Mouse (Mus musculus) testis, adult 2 months (tissue): ENCODE measurements around the gene Amph. TPM values are rescaled to one million over a fixed set of nuclear protein-coding genes. Genes with fewer than 3 reads are reported as not detected.

ENCODE experiments used
- H3K27ac ChIP-seq: fragments of 200-500 bp; 2 replicates; pipeline ENCODE4 v1.5.1; 2012; ENCODE audit warnings: low read depth, low read length; ENCODE audit not compliant: control insufficient read depth, insufficient read depth
- H3K27me3 ChIP-seq: fragments of 200-500 bp; 2 replicates; pipeline ENCODE4 v1.6.1; 2012; ENCODE audit warnings: mild to moderate bottlenecking, low read length, moderate library complexity; ENCODE audit not compliant: control insufficient read depth, insufficient read depth
- H3K36me3 ChIP-seq: fragments of 200-500 bp; 2 replicates; pipeline ENCODE4 v1.6.1; 2012; ENCODE audit warnings: mild to moderate bottlenecking, low read length; ENCODE audit not compliant: control insufficient read depth, insufficient read depth
- H3K4me1 ChIP-seq: fragments of 200-500 bp; 2 replicates; pipeline ENCODE4 v1.6.1; 2012; ENCODE audit warnings: low read length; ENCODE audit not compliant: control insufficient read depth, insufficient read depth
- H3K4me3 ChIP-seq: fragments of 200-500 bp; 2 replicates; pipeline ENCODE4 v1.5.1; 2012; ENCODE audit warnings: low read depth, mild to moderate bottlenecking, low read length, moderate library complexity, mixed read lengths; ENCODE audit not compliant: control insufficient read depth
- CTCF ChIP-seq: fragments of 200-500 bp; IDR thresholded peaks from 2 replicates; pipeline ENCODE4 v1.5.1; 2012; ENCODE audit warnings: low read depth, mild to moderate bottlenecking, inconsistent platforms, low read length, moderate library complexity; ENCODE audit not compliant: control insufficient read depth, insufficient read depth, insufficient replicate concordance
- POLR2A ChIP-seq: fragments of 200-500 bp; IDR thresholded peaks from 2 replicates; pipeline ENCODE4 v1.6.1; 2012; ENCODE audit warnings: low read depth, mild to moderate bottlenecking, inconsistent platforms, low read length, moderate library complexity; ENCODE audit not compliant: control insufficient read depth
- polyA plus RNA-seq: library from polyadenylated mRNA; depleted of rRNA; stranded (reverse); fragments of >200 nt; gene quantifications from 2 replicates; pipeline ENCODE4 v1.2.3, GENCODE M21; 2012

Gene Amph
- polyA plus RNA-seq, 1 experiment = 5.8 TPM

DNA sequence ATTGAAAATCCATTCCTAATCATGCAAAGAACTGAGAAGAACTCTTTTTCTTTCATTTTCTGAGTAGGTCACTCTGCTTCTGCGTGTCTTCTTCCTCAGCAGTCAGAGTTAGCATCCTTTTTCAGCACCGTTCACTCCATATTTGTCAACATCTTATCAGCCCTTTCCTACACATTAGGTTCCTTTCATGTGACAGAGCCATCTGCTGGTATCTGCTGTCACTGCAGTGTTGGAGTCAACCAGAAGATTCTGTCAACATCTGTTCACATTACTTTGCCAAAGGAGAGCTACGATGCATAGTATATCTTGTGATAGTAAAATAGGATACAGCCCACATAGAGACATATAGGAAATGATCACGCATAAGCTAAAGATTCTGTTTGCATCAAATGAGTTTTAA is 185.8 kb downstream of the Amph start:
- TF ChIP-seq CTCF (no peak), POLR2A (no peak)
- H3K36me3 ChIP-seq = no peaks in the 10 kb centered on the region

DNA sequence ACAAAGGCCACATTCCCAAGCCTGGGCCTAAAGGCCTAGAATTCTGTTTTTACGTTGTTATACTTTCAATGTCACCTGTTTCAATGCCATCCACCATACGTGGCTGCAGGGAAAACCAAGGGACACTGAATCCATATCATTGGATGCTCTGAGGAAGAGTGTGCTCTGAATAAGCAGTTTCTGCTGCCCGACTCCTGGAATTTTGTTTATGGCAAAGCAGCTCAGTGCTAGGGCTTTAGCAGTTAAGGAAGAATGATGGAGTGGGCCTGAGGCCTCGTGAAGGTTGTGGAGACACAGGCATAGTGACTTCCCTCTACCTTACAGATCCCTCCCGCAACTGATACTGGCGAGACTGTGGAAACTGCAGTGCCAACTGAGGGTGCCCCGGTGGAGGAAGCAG is 189.2 kb downstream of the Amph start:
- Histone ChIP-seq H3K4me1 (no peaks in the 10 kb centered on the region), H3K4me3 (no peak overlapping the region), H3K36me3 (no peaks in the 10 kb centered on the region), H3K27me3 (no peaks in the 10 kb centered on the region), H3K27ac (no peak overlapping the region)
- TF ChIP-seq POLR2A (no peak), CTCF (no peak)

More for the DNA sequence above, 185.8 kb downstream of the Amph start:
- H3K4me1 ChIP-seq = no peaks in the 10 kb centered on the region
- no peak overlapping the region for H3K4me3 ChIP-seq
- no peaks in the 10 kb centered on the region for H3K27me3 ChIP-seq
- no peak overlapping the region for H3K27ac ChIP-seq

DNA sequence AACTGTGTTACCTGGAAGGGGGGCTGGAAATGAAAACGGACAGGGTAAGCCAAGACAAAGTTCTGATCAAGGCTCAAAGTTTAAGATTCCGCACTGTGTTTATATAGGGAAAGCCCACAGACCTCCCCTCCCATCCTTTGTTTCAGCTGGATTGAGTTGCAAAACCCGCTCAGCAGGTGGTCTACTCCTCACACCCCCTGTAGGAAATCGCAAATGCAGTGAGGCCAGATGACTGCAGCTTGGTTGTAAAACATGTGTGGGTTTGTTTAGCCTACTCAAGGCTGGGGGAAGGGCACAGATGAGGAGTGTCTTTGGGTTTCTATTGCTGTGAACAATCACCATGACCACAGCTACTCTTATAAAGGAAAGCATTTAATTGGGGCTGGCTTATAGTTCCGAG is 189.9 kb downstream of the Amph start:
- no peak overlapping the region for H3K27ac ChIP-seq
- no peaks in the 10 kb centered on the region for H3K4me1 ChIP-seq
- TF ChIP-seq CTCF (no peak), POLR2A (no peak)
- no peak overlapping the region for H3K4me3 ChIP-seq
- H3K27me3 ChIP-seq = no peaks in the 10 kb centered on the region
- no peaks in the 10 kb centered on the region for H3K36me3 ChIP-seq

GRCm38 (mm10) chr13:19138550-19138949 is 190.5 kb downstream of the Amph start:
- no peaks in the 10 kb centered on the region for H3K36me3 ChIP-seq
- H3K4me1 ChIP-seq = no peaks in the 10 kb centered on the region
- TF ChIP-seq CTCF = no peak
- no peak for TF ChIP-seq POLR2A
- no peaks in the 10 kb centered on the region for H3K27me3 ChIP-seq
- H3K4me3 ChIP-seq = no peak overlapping the region
- H3K27ac ChIP-seq = no peak overlapping the region

DNA sequence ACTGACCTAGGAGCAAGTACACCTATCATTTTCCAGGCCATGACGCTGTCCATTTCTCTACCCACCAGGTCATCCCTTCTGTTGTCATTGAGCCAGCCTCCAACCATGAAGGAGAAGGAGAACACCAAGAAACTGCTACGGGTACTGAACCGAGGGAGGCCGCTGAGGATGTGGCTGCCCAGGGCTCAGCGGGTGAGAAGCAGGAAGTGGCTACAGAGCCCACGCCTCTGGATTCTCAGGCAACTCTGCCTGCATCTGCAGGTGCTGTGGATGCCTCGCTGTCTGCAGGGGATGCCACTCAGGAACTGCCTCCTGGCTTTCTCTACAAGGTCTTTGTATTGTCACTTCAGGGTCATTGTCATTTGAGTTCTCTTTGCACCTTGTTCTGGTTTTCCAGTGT is 191.1 kb downstream of the Amph start:
- no peak overlapping the region for H3K4me3 ChIP-seq
- no peak for TF ChIP-seq CTCF
- no peak for TF ChIP-seq POLR2A
- H3K36me3 ChIP-seq = no peaks in the 10 kb centered on the region
- no peaks in the 10 kb centered on the region for H3K4me1 ChIP-seq
- H3K27ac ChIP-seq = no peak overlapping the region
- no peaks in the 10 kb centered on the region for H3K27me3 ChIP-seq

DNA sequence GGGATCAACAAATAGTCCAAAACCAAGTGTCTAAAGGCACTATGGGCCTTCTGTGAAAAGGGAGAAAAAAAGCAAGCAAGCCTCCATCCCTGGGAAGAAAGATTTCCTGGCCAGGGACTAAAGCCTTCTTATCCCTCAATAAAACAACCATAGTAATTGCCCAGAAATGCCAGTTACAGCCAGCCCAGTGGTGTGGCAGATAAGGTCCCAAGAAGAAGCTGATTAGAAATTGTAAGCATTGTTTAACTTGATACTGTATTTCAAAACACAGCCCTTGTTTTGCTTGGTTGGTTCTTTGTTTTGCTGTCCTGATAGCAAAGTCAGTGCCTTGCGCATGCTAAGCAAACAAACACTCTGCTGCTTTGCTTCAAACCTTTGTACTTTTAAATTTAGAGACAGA is 191.8 kb downstream of the Amph start:
- no peaks in the 10 kb centered on the region for H3K36me3 ChIP-seq
- no peak overlapping the region; the same call in 1 of the 2 replicates for H3K27ac ChIP-seq
- H3K27me3 ChIP-seq = no peaks in the 10 kb centered on the region
- H3K4me1 ChIP-seq = no peaks in the 10 kb centered on the region
- H3K4me3 ChIP-seq = no peak overlapping the region
- TF ChIP-seq POLR2A (no peak), CTCF (no peak)

- Histone ChIP-seq H3K4me1 (no peaks in the 10 kb centered on the region), H3K27ac (no peak overlapping the region)
Observed at GRCm38 (mm10) chr13:19143766-19144165, 195.8 kb downstream of the Amph start.

GRCm38 (mm10) chr13:19147468-19147867 is 199.5 kb downstream of the Amph start:
- Histone ChIP-seq H3K4me1 (no peaks in the 10 kb centered on the region; the same call in 1 of the 2 replicates), H3K36me3 (no peaks in the 10 kb centered on the region), H3K27ac (no peak overlapping the region), H3K4me3 (no peak overlapping the region), H3K27me3 (no peaks in the 10 kb centered on the region)
- TF ChIP-seq POLR2A (no peak), CTCF (no peak)

More at GRCm38 (mm10) chr13:19143766-19144165, 195.8 kb downstream of the Amph start:
- TF ChIP-seq CTCF (no peak), POLR2A (no peak)
- no peaks in the 10 kb centered on the region for H3K36me3 ChIP-seq
- H3K4me3 ChIP-seq = no peak overlapping the region
- H3K27me3 ChIP-seq = no peaks in the 10 kb centered on the region
